Mouse (Mus musculus): ENCODE results near the gene Shtn1.

DNA sequence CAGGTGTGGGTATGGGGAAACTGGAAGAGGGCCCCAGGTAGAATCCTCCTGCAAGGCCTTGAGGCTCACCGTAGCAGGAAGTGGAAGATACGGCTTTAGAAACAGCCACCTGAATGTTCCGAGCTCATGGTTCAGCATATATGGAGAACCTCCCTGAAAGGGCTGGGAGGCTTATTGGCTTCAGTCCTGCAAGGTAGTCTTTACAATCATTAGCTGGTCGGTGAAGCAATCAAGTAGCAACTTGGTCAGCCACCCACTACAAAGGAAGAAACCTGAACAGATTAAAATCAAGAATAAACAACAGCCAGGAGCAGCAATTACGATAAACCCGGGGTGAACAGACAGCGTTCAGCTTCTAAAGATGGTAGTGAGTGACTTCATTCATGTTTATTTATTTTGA lies 16.4 kb upstream of the Shtn1 start:
- no peak for TF ChIP-seq POLR2A (IDR thresholded peaks at IDR 0.05; ENCODE audit: low read depth, low read length)
- TF ChIP-seq CTCF (IDR thresholded peaks at IDR 0.05; ENCODE audit: extremely low read depth, insufficient read length, insufficient replicate concordance, low read depth, low read length) = no peak

All from small intestine, adult 2 months (tissue).